Mouse (Mus musculus) hindbrain, embryonic 11.5 days (tissue): Measurements from ENCODE around the gene Mfsd4b5. TPM values are rescaled to one million over a fixed set of nuclear protein-coding genes. Genes with fewer than 3 reads are reported as not detected.
"Not testable (repeated sequence)": the region's sequence is repeated elsewhere in the genome, so short reads cannot be mapped to it uniquely, and the experiment has no call there.

Source experiments
- ATAC-seq: fragments of 200-750 bp; cut with Nextera tagmentation; 2 replicates; pipeline ENCODE4 v1.8.0; 2017; ENCODE audit warnings: mild to moderate bottlenecking, moderate TSS enrichment, moderate library complexity; ENCODE audit not compliant: low FRiP score
- DNase-seq: peaks from one replicate; pipeline ENCODE4 v3.0.0-alpha.2; 2015; ENCODE audit warnings: low spot score
- H3K27ac ChIP-seq: fragments of 300-500 bp; sonication (generic); 2 replicates; pipeline ENCODE4 v1.5.1; 2014; ENCODE audit warnings: mild to moderate bottlenecking, low read depth, low read length
- H3K27me3 ChIP-seq: fragments of 300-500 bp; sonication (generic); 2 replicates; pipeline ENCODE4 v1.6.1; 2014; ENCODE audit warnings: mild to moderate bottlenecking, low read length, moderate library complexity, mixed read lengths; ENCODE audit not compliant: control insufficient read depth, insufficient read depth
- H3K36me3 ChIP-seq: fragments of 300-500 bp; sonication (generic); 2 replicates; pipeline ENCODE4 v1.6.1; 2014; ENCODE audit warnings: mild to moderate bottlenecking, low read length, moderate library complexity, mixed read lengths; ENCODE audit not compliant: control insufficient read depth, insufficient read depth
- H3K4me1 ChIP-seq: fragments of 300-500 bp; sonication (generic); replicated peaks from 2 replicates; pipeline ENCODE4 v1.6.1; 2014; ENCODE audit warnings: low read length, mixed read lengths; ENCODE audit not compliant: control insufficient read depth, insufficient read depth
- H3K4me2 ChIP-seq: fragments of 300-500 bp; sonication (generic); replicated peaks from 2 replicates; pipeline ENCODE4 v1.6.1; 2014; ENCODE audit warnings: mild to moderate bottlenecking, low read depth, low read length
- H3K4me3 ChIP-seq: fragments of 300-500 bp; sonication (generic); 2 replicates; pipeline ENCODE4 v1.5.1; 2014; ENCODE audit warnings: low read depth, low read length
- H3K9ac ChIP-seq: fragments of 300-500 bp; sonication (generic); 2 replicates; pipeline ENCODE4 v1.6.1; 2014; ENCODE audit warnings: low read depth, low read length
- H3K9me3 ChIP-seq: fragments of 300-500 bp; sonication (generic); 2 replicates; pipeline ENCODE4 v1.6.1; 2016; ENCODE audit warnings: low read length; ENCODE audit not compliant: control insufficient read depth
- WGBS: fragments of 180-500 bp; shearing (Covaris S2); extraction: QIAGEN DNeasy Blood & Tissue Kit; methylation state at CpG from one replicate; pipeline ENCODE4 v1.1.7; 2014; 5-methylcytosine and 5-hydroxymethylcytosine counted together
- polyA plus RNA-seq: library from polyadenylated mRNA; unstranded; fragments of >200 nt; fragmentation: Nextera tagmentation; extraction: Ambion mirVana; gene quantifications from 2 replicates; pipeline ENCODE4 v1.2.1, GENCODE M21; 2014

The Mfsd4b5 gene
- polyA plus RNA-seq, 1 experiment from 2014 or later = 0.09 TPM

- Histone ChIP-seq H3K27ac (no peak overlapping the region), H3K27me3 (no peaks in the 10 kb centered on the region), H3K4me1 (no peaks in the 10 kb centered on the region), H3K4me3 (no peak overlapping the region), H3K9ac (no peak overlapping the region), H3K36me3 (no peaks in the 10 kb centered on the region), H3K9me3 (no peaks in the 10 kb centered on the region), H3K4me2 (no peak overlapping the region)
- ATAC-seq = no peak
- 81% methylated on average over 4 of the region's 4 CpGs for WGBS
- peak; percentile 9 for DNase-seq
Measured at GRCm38 (mm10) chr10:39958266-39958665, 28.2 kb downstream of the Mfsd4b5 start.

GRCm38 (mm10) chr10:39956340-39956878 is 30.0 kb downstream of the Mfsd4b5 start:
- Histone ChIP-seq H3K4me1 (no peaks in the 10 kb centered on the region), H3K4me2 (no peak overlapping the region), H3K27me3 (no peaks in the 10 kb centered on the region), H3K4me3 (no peak overlapping the region), H3K36me3 (no peaks in the 10 kb centered on the region), H3K9ac (no peak overlapping the region), H3K9me3 (no peaks in the 10 kb centered on the region), H3K27ac (no peak overlapping the region)
- DNase-seq (no peak), ATAC-seq (no peak)
- 74% methylated on average over 2 of the region's 2 CpGs for WGBS

- no peak for DNase-seq
- H3K9ac ChIP-seq = no peak overlapping the region
- H3K4me3 ChIP-seq = no peak overlapping the region
- H3K27me3 ChIP-seq = no peaks in the 10 kb centered on the region
- no peaks in the 10 kb centered on the region for H3K4me1 ChIP-seq
- no peaks in the 10 kb centered on the region for H3K36me3 ChIP-seq
- no peak overlapping the region for H3K4me2 ChIP-seq
- H3K9me3 ChIP-seq = no peaks in the 10 kb centered on the region
- no peak for ATAC-seq
- no peak overlapping the region for H3K27ac ChIP-seq
- 85% methylated on average over 2 of the region's 2 CpGs for WGBS
Measured at GRCm38 (mm10) chr10:39955163-39955562, 31.3 kb downstream of the Mfsd4b5 start.

- Histone ChIP-seq H3K27ac (no peak overlapping the region), H3K9ac (no peak overlapping the region), H3K4me3 (no peak overlapping the region), H3K27me3 (no peaks in the 10 kb centered on the region), H3K4me1 (no peaks in the 10 kb centered on the region), H3K36me3 (no peaks in the 10 kb centered on the region), H3K9me3 (no peaks in the 10 kb centered on the region), H3K4me2 (no peak overlapping the region)
- ATAC-seq (no peak), DNase-seq (no peak)
- 82% methylated on average over 2 of the region's 2 CpGs for WGBS
Measured at GRCm38 (mm10) chr10:39949377-39949954, 37.0 kb downstream of the Mfsd4b5 start.

DNA sequence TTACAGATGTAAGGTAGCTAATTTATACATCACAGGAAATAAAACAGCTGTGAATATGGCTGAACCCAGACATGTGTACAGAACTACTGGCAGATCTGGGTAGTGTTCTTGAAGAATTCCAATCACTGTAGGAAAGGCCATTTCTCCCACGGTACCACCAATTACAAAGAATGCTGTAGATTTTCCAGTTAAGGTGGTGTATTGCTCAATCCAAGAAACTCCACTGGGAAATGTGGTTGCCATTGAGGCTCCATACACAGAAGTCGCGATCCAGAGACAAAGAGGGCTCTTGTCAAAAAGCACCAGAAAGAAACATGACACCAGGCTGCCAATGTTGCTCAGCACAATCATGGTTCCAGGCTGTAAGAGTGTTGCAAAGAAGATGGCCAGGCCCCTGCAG is 39.3 kb downstream of the Mfsd4b5 start:
- not testable (repeated sequence) for H3K27me3 ChIP-seq, ATAC-seq, H3K9me3 ChIP-seq, H3K36me3 ChIP-seq, H3K4me3 ChIP-seq, H3K9ac ChIP-seq, H3K4me1 ChIP-seq, H3K4me2 ChIP-seq, DNase-seq, H3K27ac ChIP-seq
- WGBS = 69% methylated on average over 3 of the region's 3 CpGs

GRCm38 (mm10) chr10:39936553-39936952 is 49.9 kb downstream of the Mfsd4b5 start:
- no peak overlapping the region for H3K27ac ChIP-seq
- DNase-seq = no peak
- no peaks in the 10 kb centered on the region for H3K4me1 ChIP-seq
- ATAC-seq = no peak
- no peaks in the 10 kb centered on the region for H3K36me3 ChIP-seq
- no peaks in the 10 kb centered on the region for H3K9me3 ChIP-seq
- no peak overlapping the region for H3K4me3 ChIP-seq
- H3K27me3 ChIP-seq = no peaks in the 10 kb centered on the region
- WGBS = 81% methylated on average over 7 of the region's 7 CpGs
- H3K4me2 ChIP-seq = no peak overlapping the region
- H3K9ac ChIP-seq = no peak overlapping the region

- DNase-seq (peak; percentile 61), ATAC-seq (peak; percentile 66)
- H3K4me2 ChIP-seq = peak within 1 kb of the TSS; percentile 94
- no peak within 1 kb of the TSS for H3K27ac ChIP-seq
- no peaks in the 10 kb centered on the region for H3K36me3 ChIP-seq
- no peaks in the 10 kb centered on the region for H3K9me3 ChIP-seq
- H3K4me3 ChIP-seq = peak within 1 kb of the TSS; percentile 40
- H3K27me3 ChIP-seq = no peaks in the 10 kb centered on the region; the same call in 1 of the 2 replicates
- no peaks in the 10 kb centered on the region for H3K4me1 ChIP-seq
- peak within 1 kb of the TSS; percentile 65 for H3K9ac ChIP-seq
- under 1% methylated on average over 37 of the region's 41 CpGs for WGBS
Measured at GRCm38 (mm10) chr10:39926616-39927139, 59.8 kb downstream of the Mfsd4b5 start, which contains the start of gene Mfsd4b2. Gene Mfsd4b2 (minus strand): TSS chr10:39926923.

DNA sequence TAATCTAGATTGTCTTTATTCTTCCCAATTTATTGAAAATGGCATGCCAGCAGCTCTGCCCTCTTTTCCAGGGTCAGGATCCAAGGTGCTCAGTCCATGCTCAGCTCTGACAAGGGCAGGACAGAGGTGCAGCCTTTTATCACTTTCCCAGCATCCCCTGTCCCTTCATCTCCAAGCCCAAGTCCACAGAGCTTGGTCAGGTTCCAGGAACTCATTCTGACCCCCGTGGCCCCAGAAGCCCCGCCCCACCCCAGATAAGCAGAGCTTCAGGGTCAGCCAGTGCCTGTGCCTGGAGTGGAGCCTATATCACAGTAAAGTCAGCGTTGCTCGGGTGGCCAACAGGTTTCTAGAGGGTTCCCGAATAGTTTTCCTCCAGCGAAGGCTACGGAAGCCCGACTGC is 61.9 kb downstream of the Mfsd4b5 start:
- not testable (repeated sequence) for H3K27me3 ChIP-seq, ATAC-seq, H3K9ac ChIP-seq, H3K36me3 ChIP-seq, H3K4me2 ChIP-seq, DNase-seq, H3K4me3 ChIP-seq, H3K9me3 ChIP-seq, H3K27ac ChIP-seq, H3K4me1 ChIP-seq
- WGBS = 75% methylated on average over 8 of the region's 8 CpGs

- no peaks in the 10 kb centered on the region for H3K9me3 ChIP-seq
- ATAC-seq (no peak), DNase-seq (no peak)
- H3K4me1 ChIP-seq = no peaks in the 10 kb centered on the region
- no peak overlapping the region for H3K27ac ChIP-seq
- no peak overlapping the region for H3K9ac ChIP-seq
- H3K36me3 ChIP-seq = no peaks in the 10 kb centered on the region
- H3K4me3 ChIP-seq = no peak overlapping the region
- H3K4me2 ChIP-seq = no peak overlapping the region
- H3K27me3 ChIP-seq = no peaks in the 10 kb centered on the region
Measured at GRCm38 (mm10) chr10:39912616-39913015, 73.8 kb downstream of the Mfsd4b5 start.
